Comparison of ENCODE assay signal across 24 mouse cellular contexts in the genomic region with DNA sequence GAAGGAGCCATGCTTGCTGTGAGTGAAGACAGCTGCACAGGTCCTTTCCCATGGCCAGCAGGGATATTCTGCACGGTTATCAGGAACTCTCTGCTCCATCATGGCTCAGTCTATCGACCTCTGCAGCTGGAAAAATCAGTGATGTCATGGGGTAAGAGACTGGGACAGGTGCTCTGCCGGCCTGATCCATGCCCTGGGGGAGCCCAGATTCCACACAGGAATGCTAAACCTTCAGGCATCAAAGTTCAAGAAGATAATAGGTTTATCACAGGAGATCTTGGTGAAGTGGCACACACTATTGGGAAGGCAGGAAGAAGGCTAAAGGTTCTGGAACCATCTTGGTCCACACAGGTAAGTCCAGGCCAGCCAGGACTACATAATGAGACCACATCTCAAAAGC. TPM values are rescaled to one million over a fixed set of nuclear protein-coding genes. Genes with fewer than 3 reads are reported as not detected.
DNase-seq lines count a peak whose midpoint lies in the region; ATAC-seq and TF ChIP-seq lines count a peak whose summit lies in the region.
"Had no signal": no experiment of that assay in that cellular context is flagged by ENCODE, and none has a peak within 500 bp of the region (broad histone marks: within the 10 kb centered on the region; RNA-seq: fewer than 3 reads in every experiment).

No protein-coding gene starts in this region.

- no peaks in the 10 kb centered on the region for H3K9me3 ChIP-seq in forebrain, embryonic 11.5 days (ENCODE audit: control insufficient read depth, low read length)
- H3K9me3 ChIP-seq in forebrain, embryonic 12.5 days: no peaks in the 10 kb centered on the region
- H3K9me3 ChIP-seq: embryonic facial prominence, embryonic 13.5 days; embryonic facial prominence, embryonic 15.5 days; forebrain, embryonic 10.5 days had no signal

- WGBS in forebrain, embryonic 11.5 days: 73% methylated on average over 3 of the region's 3 CpGs
- 75% methylated on average over 3 of the region's 3 CpGs for WGBS in forebrain, embryonic 12.5 days

- H3K4me3 ChIP-seq in forebrain, embryonic 11.5 days (ENCODE audit: low read depth, low read length): no peak overlapping the region
- no peak overlapping the region for H3K4me3 ChIP-seq in forebrain, embryonic 12.5 days (replicated peaks)
- H3K4me3 ChIP-seq in myocyte: no peak overlapping the region
- H3K4me3 ChIP-seq: embryonic facial prominence, embryonic 13.5 days; embryonic facial prominence, embryonic 15.5 days; erythroblast, embryonic 14.5 days; forebrain, embryonic 10.5 days had no signal

- no peak overlapping the region for H3K27ac ChIP-seq in forebrain, embryonic 11.5 days (ENCODE audit: low read depth, low read length)
- no peak overlapping the region for H3K27ac ChIP-seq in forebrain, embryonic 12.5 days
- H3K27ac ChIP-seq: embryonic facial prominence, embryonic 13.5 days; embryonic facial prominence, embryonic 15.5 days; forebrain, embryonic 10.5 days had no signal

- H3ac ChIP-seq in myocyte (ENCODE audit: control insufficient read depth, insufficient read length): no peak overlapping the region

- no peaks in the 10 kb centered on the region for H3K79me2 ChIP-seq in myocyte (ENCODE audit: control insufficient read depth, insufficient read depth)

- H3K9ac ChIP-seq in forebrain, embryonic 11.5 days (ENCODE audit: low read length): no peak overlapping the region
- H3K9ac ChIP-seq in forebrain, embryonic 12.5 days: no peak overlapping the region
- H3K9ac ChIP-seq: embryonic facial prominence, embryonic 13.5 days; embryonic facial prominence, embryonic 15.5 days had no signal

- no peak for TF ChIP-seq POLR2A in myocyte (IDR thresholded peaks at IDR 0.05; ENCODE audit: insufficient read length, low read depth)

- H3K4me1 ChIP-seq in forebrain, embryonic 11.5 days (replicated peaks; ENCODE audit: control insufficient read depth, insufficient read depth, low read length): no peaks in the 10 kb centered on the region
- no peaks in the 10 kb centered on the region for H3K4me1 ChIP-seq in forebrain, embryonic 12.5 days
- H3K4me1 ChIP-seq: embryonic facial prominence, embryonic 13.5 days; embryonic facial prominence, embryonic 15.5 days; forebrain, embryonic 10.5 days had no signal

- H3K4me2 ChIP-seq in forebrain, embryonic 11.5 days (ENCODE audit: low read depth, low read length, severe bottlenecking): no peak overlapping the region
- no peak overlapping the region for H3K4me2 ChIP-seq in forebrain, embryonic 12.5 days
- no peak overlapping the region for H3K4me2 ChIP-seq in myocyte (ENCODE audit: low read depth)
- H3K4me2 ChIP-seq: embryonic facial prominence, embryonic 13.5 days; embryonic facial prominence, embryonic 15.5 days had no signal

- no peaks in the 10 kb centered on the region for H3K27me3 ChIP-seq in forebrain, embryonic 11.5 days (ENCODE audit: control insufficient read depth, insufficient read depth, low read length)
- no peaks in the 10 kb centered on the region for H3K27me3 ChIP-seq in forebrain, embryonic 12.5 days
- H3K27me3 ChIP-seq in myocyte (ENCODE audit: control insufficient read depth, insufficient read depth, insufficient read length): no peaks in the 10 kb centered on the region
- H3K27me3 ChIP-seq: embryonic facial prominence, embryonic 13.5 days; embryonic facial prominence, embryonic 15.5 days had no signal

- peak; percentile 9 for DNase-seq in forebrain, embryonic 11.5 days (ENCODE audit: low spot score)
- peak; percentile 66 for DNase-seq in R1 (ENCODE audit: low read depth, low spot score)
- DNase-seq in retina, postnatal 1 day: no peak
- DNase-seq in lung, postnatal 25 days (ENCODE audit: low spot score): no peak
- DNase-seq in retina, embryonic 14.5 days (ENCODE audit: low spot score): no peak
- DNase-seq: adrenal gland, adult 2 months; adrenal gland, postnatal 10 days; adrenal gland, postnatal 25 days; B cell, adult 2 months; cerebellum, adult 11 months; cerebellum, adult 18-20 months; cerebellum, adult 8-10 months; cerebellum, adult 9-11 months; cerebellum, postnatal 14 days; cerebellum, postnatal 36 days; embryo, embryonic 11 days had no signal

- no peak for ATAC-seq in forebrain, embryonic 11.5 days (replicated peaks; ENCODE audit: low FRiP score)
- ATAC-seq in forebrain, embryonic 12.5 days (ENCODE audit: low FRiP score): no peak
- ATAC-seq: forebrain, embryonic 14.5 days; forebrain, embryonic 16.5 days had no signal

- H3K36me3 ChIP-seq in forebrain, embryonic 11.5 days (ENCODE audit: control insufficient read depth, insufficient read depth, low read length): no peaks in the 10 kb centered on the region
- H3K36me3 ChIP-seq in forebrain, embryonic 12.5 days (replicated peaks): no peaks in the 10 kb centered on the region
- H3K36me3 ChIP-seq in myocyte (ENCODE audit: control insufficient read depth, insufficient read depth): no peaks in the 10 kb centered on the region
- H3K36me3 ChIP-seq: embryonic facial prominence, embryonic 13.5 days; embryonic facial prominence, embryonic 15.5 days; forebrain, embryonic 10.5 days had no signal

TF ChIP-seq in myocyte, 11 proteins besides CTCF, POLR2A, EP300 and RAD21:
- TF ChIP-seq REST (IDR thresholded peaks at IDR 0.05; ENCODE audit: insufficient read depth, insufficient read length): no peak
- peak in 2 of 3 experiments; percentile 24 to 29 for TF ChIP-seq MYOD1 (IDR thresholded peaks at IDR 0.05; ENCODE audit: control insufficient read depth in 1 of 3, insufficient read length in 2 of 3, low read depth in 2 of 3)

RNA-seq across cellular contexts. Expression of gene Pum1, which starts 26.4 kb away (rescaled TPM):
- polyA plus RNA-seq in forebrain, embryonic 11.5 days (2014; fragmentation: Nextera tagmentation; extraction: Ambion mirVana): 122 and 131 TPM in 2 replicates
- polyA plus RNA-seq in forebrain, embryonic 12.5 days (2016; fragmentation: Nextera tagmentation; extraction: Ambion mirVana): 134 and 141 TPM in 2 replicates
- polyA plus RNA-seq in myocyte (2012; fragmentation: generic; extraction: Trizol): 28.2 TPM

Comparison
In these comparisons a context has a peak if more than half of its experiments do, and no peak if none do; other contexts are left out.
1. DNase-seq: peak in forebrain, embryonic 11.5 days (single experiment) and R1 (single experiment); none in retina, postnatal 1 day (single experiment), lung, postnatal 25 days (single experiment) and retina, embryonic 14.5 days (single experiment).